Mouse (Mus musculus) layer of hippocampus, postnatal 10 days (tissue): ENCODE data around the gene Zfp131. TPM values are rescaled to one million over a fixed set of nuclear protein-coding genes. Genes with fewer than 3 reads are reported as not detected.
A peak's percentile ranks its signal among the peaks of the same experiment; 100 is the strongest.

Experiments
- DNase-seq, 2 experiments: peaks; one replicate each; pipeline ENCODE4 v3.0.0; 2021; ENCODE audit warnings: low spot score in 2 of 2
- total RNA-seq, 2 experiments: library from RNA; stranded (reverse); gene quantifications; 2 replicates each; pipeline ENCODE4 v1.2.3; 2021

Gene Zfp131
- total RNA-seq, 2 experiments from 2014 or later: 38.2 to 44.0 TPM

DNA sequence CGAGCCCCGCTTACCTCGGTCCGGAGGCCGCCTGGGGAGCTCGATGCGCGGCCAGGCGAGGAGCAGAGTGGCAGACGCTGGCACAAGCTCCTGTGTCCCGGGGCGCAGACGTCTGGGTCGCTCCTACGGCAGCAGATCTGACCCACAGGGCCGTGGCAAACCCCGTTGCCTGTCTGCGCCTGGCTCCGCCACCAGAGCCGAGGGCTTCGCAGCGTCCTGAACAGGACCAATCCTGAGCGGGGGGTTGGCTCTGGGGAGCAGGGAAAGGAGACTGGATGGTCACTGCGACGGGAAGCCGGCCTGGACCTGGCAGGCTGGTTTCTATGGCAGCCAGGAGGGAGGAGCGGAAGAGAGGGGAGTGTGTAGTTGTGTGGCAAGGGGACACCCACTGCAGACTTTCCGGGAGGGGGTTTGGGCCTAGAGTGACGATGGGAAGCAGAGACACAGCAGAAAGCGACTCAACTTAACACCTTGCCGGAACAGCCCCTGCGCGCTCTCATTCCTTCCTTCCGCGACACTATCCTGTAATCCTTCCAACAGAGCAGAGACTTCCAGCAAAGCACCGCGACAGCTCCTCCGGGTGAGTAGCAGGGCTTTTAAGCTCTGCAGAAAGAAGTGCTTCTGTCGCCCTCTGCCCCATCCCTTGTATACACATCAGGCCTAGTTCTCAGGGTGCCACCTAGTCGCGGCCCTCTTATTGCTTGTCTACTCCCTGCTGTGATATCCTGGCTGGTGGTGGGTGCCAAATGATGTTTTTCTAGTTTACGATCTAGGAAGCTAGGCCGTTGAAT, 34.8 kb downstream of the Zfp131 start, which contains the start of gene Nim1k:
Nim1k (minus strand) TSS at position 202 of the 791 bp plus-strand sequence.
- DNase-seq: peak; percentile 85 to 86

DNA sequence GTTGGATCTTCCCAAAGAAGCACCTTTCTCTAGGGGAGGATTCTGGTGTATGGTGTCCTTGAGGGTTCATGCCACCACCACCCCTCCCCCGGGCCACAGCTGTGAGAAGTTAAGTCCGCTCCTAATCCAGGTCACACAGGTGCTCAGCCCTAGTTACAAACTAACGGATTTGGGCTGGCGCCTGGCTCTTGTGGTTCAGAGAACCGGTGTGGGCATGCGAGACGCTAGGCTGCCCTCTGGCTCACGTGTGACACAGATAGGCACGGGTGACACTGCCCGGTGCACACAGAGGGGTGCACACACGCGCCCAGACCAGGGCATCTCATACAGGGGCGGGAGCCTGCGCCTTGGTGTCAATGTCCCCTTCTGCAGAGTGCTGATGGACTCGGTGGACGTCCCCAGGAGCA, 35.5 kb downstream of the Zfp131 start:
- DNase-seq: peak in 1 of 2 experiments; percentile 37

DNA sequence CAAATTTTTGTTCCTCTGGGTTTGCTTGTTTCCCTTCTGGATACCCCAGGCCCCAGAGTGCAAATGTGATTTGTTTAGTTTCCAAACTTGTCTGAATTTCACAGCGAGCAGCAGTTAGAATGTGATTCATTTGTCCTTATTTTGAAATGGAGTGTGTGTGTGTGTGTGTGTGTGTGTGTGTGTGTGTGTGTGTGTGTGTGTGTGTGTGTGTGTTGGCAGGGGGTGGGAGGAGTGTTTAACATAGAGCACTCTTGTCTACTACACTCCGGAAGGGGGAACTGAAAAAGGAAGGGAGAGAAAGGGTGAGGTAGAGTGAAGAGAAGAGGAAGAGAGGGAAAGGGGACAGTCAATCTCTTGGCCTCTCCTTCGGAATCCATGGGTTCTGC, 36.1 kb downstream of the Zfp131 start:
- DNase-seq: no peak

DNA sequence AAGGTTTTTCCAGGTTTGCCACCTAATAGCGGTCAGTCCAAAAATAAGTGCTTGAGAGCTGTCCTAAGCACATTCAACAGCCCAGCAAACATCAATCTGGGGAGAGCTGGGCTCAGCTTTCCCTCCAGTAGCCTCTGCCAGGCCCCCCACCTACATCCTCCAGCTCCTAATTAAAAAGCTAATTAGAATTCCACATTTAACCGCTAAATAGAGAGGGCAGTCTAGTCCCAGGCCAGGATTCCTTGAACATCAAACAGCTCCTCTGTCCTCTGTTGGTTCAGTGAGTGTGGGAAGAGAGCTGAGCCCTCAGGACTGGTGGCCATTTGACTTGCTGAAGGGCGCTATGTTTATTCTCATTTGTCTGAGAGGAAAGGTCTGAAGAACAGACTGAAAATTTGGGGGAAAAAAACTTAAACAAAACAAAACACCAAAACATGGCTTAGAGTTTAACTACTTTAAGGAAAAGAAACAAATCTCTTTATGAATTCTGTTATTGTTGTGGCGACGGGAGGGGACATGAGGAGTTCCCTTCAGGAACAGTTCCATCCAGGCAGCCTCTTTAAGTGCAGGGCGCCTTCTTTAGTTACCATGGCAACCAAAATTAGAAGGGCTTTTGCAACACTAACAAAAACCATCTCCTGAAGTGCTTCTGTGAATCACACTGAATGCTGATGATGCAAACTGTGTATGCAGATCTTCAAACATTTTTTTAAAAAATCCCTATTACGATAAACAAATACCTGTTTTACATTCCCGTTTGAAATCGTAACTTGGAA, 36.6 kb downstream of the Zfp131 start:
- peak in 1 of 2 experiments; percentile 54 for DNase-seq

DNA sequence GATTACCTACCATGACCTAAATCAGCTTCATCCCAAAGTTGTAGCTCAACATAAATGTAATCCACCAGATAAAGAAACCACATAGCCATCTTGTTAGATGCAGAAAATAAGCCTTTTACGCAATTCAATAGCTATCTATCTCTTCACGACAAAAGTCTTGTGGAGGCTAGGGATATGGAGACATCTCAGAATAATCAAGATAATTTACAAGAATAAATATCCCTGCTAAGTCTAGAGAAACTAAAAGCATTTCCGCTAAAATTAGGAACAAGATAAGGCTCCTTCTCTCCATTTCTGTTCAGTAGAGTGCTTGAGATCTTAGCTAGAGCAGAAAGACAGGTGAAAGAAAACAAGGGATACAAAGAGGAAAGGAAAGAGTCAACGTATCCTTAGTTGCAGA, 43.8 kb downstream of the Zfp131 start:
- no peak for DNase-seq

DNA sequence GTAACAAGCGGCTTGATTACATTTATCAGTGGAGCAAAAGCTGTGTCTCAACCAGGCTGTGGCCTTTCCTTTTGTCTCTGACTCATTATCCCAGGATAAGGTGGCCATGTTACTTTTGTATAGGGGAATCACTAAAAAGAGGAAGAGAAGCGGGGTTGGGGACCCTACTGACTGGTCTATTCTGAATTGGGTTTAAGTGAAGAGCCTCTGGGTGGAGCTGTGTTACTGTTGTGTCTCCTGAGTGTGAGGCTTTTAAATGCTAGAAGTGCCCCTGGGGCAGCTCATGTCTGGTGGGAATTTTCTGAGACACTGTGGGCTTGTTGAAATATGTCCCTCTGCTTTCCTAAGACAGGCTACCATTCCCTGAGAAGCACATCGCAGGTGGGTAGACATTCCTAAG, 47.2 kb downstream of the Zfp131 start:
- no peak for DNase-seq

DNA sequence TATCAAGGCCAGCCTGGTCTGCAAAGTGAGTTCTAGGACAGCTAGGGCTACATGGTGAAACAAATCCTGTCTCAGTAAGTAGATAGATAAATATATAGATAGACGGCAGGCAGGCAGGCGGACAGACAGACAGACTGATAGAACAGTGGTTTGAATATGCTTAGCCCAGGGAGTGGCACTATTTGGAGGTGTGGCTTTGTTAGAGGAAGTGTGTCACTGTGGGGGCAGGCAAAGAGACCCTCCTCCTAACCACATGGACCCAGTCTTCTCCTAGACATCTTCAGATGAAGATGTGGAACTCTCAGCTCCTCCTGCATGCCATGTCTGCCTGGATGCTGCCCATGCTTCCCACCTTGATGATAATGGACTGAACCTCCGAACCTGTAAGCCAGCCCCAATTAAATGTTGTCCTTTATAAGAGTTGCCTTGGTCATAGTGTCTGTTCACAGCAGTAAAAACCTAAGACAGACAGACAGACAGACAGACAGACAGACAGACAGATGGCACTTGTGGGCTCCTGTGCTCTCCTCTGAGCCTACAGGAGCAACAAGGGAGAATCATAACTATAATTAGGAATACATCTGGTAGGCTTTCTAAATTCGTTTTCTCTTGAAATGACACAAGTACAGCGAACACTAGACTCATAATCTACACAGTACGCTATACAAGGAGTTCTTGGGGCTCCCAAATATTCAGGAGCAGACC, 47.8 kb downstream of the Zfp131 start:
- DNase-seq: no peak

DNA sequence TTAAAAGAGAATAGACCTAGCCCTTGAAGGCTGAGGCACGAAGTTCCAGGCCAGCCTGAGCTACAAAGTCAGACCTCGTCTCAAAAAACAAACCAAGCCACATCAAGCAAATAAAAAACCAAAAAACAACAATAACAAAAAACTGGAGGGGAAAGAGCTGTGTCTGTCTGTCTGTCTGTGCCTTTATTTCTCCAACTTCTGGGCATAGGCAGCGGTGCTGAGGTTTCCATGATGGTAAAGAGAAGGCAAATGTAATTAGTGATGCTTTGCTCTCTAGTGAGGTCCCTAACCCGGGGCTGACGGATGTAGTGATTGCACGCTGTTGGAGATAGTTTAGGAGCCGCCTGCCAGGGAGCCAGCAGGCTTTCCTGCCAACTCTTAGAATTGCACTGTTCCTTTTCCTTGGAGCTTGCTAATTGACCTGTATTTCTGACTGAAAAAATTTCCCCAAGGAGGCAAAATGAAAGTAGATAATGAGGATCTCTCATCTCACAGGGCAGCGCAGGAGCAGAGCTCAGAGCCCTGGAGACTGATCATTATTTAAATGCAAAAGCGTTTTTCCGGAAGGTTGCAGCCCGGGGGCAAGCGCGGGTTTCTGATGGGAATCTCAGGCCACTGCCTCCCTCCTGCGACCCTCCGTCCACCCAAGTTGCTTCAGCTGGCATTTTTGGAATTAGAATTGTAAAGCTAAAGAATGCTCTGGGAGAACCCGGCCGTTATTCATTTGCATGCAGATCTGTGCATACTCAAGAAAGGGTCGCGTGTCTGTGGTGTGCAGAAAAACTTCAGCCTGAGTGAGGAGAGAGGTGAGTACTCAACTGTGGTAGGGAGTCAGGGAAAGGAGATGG, 49.1 kb downstream of the Zfp131 start:
- no peak for DNase-seq

- DNase-seq: no peak
These were observed 59.2 kb downstream of the Zfp131 start for GRCm38 (mm10) chr13:119731448-119731847.

GRCm38 (mm10) chr13:119729406-119729805, 61.3 kb downstream of the Zfp131 start:
- no peak for DNase-seq

- peak in 1 of 2 experiments; percentile 25 for DNase-seq
These were observed 62.9 kb downstream of the Zfp131 start for GRCm38 (mm10) chr13:119727608-119728387.

GRCm38 (mm10) chr13:119724541-119724940, 66.1 kb downstream of the Zfp131 start:
- no peak for DNase-seq

DNA sequence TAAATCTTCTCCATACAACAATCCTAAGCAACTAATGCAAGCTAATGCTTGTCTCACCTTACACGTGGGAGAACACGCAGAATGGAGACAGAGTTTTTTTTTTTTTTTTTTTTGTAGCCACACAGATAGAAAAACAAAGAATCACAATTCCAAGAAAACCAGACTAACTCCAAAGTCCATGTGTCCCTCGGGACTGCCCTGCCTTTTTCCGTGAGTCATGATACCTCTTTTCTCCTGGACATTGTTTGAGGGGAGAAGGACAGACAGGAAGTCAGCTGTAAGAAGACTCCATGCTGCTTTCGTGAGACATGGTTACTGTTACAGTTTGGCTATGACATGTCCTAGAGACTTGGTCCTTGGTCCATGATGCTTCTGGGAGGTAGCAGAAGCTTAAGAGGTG, 67.3 kb downstream of the Zfp131 start:
- DNase-seq: no peak

DNA sequence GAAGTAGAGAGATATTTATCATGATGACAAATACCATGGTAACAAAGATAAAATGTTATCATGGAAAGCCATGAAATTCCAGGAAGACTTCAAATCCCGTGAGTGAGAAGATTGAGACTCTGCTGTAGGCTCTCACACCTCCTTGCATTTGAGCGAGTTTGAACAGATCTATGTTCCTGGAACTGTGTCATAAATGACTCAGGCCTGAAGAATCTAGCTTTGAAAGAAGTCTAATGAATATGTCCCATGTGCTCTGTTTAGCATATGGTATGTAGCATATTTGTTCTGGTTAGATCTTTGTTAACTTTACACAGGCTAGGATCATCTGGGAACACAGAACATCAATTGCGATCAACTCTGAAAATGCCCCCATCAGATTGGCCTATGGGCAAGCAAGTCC, 68.2 kb downstream of the Zfp131 start:
- no peak for DNase-seq

GRCm38 (mm10) chr13:119716105-119716504, 74.6 kb downstream of the Zfp131 start:
- DNase-seq: no peak

Other genes with a start within 250 kb of the Zfp131 start
- 1 to 10 TPM; 1.8 to 2.5 TPM for gene Ccl28, start 167.1 kb downstream of the Zfp131 start, total RNA-seq
- 100 to 1,000 TPM; 630 to 638 TPM for gene Hmgcs1, start 100.5 kb downstream of the Zfp131 start, total RNA-seq
- 10 to 100 TPM; 14.0 to 15.0 TPM for gene Nim1k, start 35.0 kb downstream of the Zfp131 start, total RNA-seq
- not detected for gene AF067063, start 39.3 kb upstream of the Zfp131 start, total RNA-seq
- not detected for gene D13Ertd608e, start 45.1 kb upstream of the Zfp131 start, total RNA-seq
- gene Tcstv1, start 103.9 kb upstream of the Zfp131 start, total RNA-seq: not detected
- not detected for gene Gm21761, start 138.4 kb upstream of the Zfp131 start, total RNA-seq
- gene B020031M17Rik, start 159.9 kb upstream of the Zfp131 start, total RNA-seq: not detected
- gene Gm36079, start 236.1 kb upstream of the Zfp131 start, total RNA-seq: not detected